Mouse (Mus musculus): ENCODE measurements around the gene Ciz1.

- TF ChIP-seq CTCF (IDR thresholded peaks at IDR 0.05; ENCODE audit: low read depth, low read length) (no peak), GATA1 (IDR thresholded peaks at IDR 0.05; ENCODE audit: borderline replicate concordance, low read length) (no peak)
Measured at GRCm38 (mm10) chr2:32412742-32413531, 60.8 kb downstream of the Ciz1 start.

Data from G1E (cell line).